Mouse (Mus musculus) limb, embryonic 15.5 days (tissue): ENCODE results near the gene Rabgap1. TPM values are rescaled to one million over a fixed set of nuclear protein-coding genes. Genes with fewer than 3 reads are reported as not detected.

Experiments used
- ATAC-seq: fragments of 200-750 bp; cut with Nextera tagmentation; 2 replicates; pipeline ENCODE4 v1.8.0; 2017; ENCODE audit warnings: low read depth, moderate TSS enrichment; ENCODE audit not compliant: insufficient number of reproducible peaks, low FRiP score, low TSS enrichment
- H3K27ac ChIP-seq: fragments of 300-500 bp; sonication (generic); 2 replicates; pipeline ENCODE4 v1.5.1; 2015; ENCODE audit warnings: moderate library complexity, mild to moderate bottlenecking, inconsistent platforms
- H3K27me3 ChIP-seq: fragments of 300-500 bp; sonication (generic); 2 replicates; pipeline ENCODE4 v1.6.1; 2015; ENCODE audit warnings: inconsistent platforms
- H3K36me3 ChIP-seq: fragments of 300-500 bp; sonication (generic); 2 replicates; pipeline ENCODE4 v1.6.1; 2015; ENCODE audit warnings: inconsistent platforms
- H3K4me1 ChIP-seq: fragments of 300-500 bp; sonication (generic); 2 replicates; pipeline ENCODE4 v1.6.1; 2015; ENCODE audit warnings: inconsistent platforms
- H3K4me2 ChIP-seq: fragments of 300-500 bp; sonication (generic); 2 replicates; pipeline ENCODE4 v1.6.1; 2015; ENCODE audit warnings: mild to moderate bottlenecking, inconsistent platforms
- H3K4me3 ChIP-seq: fragments of 300-500 bp; sonication (generic); 2 replicates; pipeline ENCODE4 v1.5.1; 2015; ENCODE audit warnings: mild to moderate bottlenecking, inconsistent platforms
- H3K9ac ChIP-seq: fragments of 300-500 bp; sonication (generic); 2 replicates; pipeline ENCODE4 v1.6.1; 2015; ENCODE audit warnings: inconsistent platforms
- H3K9me3 ChIP-seq: fragments of 300-500 bp; sonication (generic); 2 replicates; pipeline ENCODE4 v1.6.1; 2016; ENCODE audit warnings: inconsistent platforms
- WGBS: fragments of 180-500 bp; shearing (Covaris S2); methylation state at CpG from one replicate; pipeline ENCODE4 v1.1.7; 2015; 5-methylcytosine and 5-hydroxymethylcytosine counted together
- polyA plus RNA-seq: library from polyadenylated mRNA; unstranded; fragments of >200 nt; fragmentation: Nextera tagmentation; extraction: Ambion mirVana; gene quantifications from 2 replicates; pipeline ENCODE4 v1.2.1, GENCODE M21; 2015

The Rabgap1 gene
- polyA plus RNA-seq, 1 experiment from 2014 or later: 45.1 TPM

DNA sequence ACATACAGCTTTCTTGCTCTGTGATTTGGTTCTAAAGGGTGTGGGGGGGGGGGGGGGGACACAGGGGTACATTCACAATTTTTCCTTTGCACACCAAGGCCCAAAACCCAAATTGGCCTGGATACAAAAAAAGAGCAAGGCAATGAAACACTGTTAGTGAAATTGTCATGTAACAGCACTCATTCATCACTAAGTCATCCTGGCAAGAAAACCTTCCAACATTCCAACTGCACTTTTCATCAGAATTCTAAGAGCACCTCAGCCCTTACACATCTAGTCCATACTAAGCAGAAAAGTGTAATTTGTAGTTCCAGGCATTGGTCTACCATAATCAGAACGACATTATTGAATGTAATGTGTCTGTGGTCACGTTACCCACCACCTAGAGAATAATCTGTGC, 129.1 kb downstream of the Rabgap1 start:
- ATAC-seq: no peak
- 83% methylated on average over 2 of the region's 2 CpGs for WGBS
- H3K4me2 ChIP-seq: no peak overlapping the region
- no peak overlapping the region for H3K9ac ChIP-seq
- H3K27ac ChIP-seq: no peak overlapping the region
- H3K36me3 ChIP-seq: peaks cover 34% of the 10 kb centered on the region; the same call in 1 of the 2 replicates
- H3K4me1 ChIP-seq: no peaks in the 10 kb centered on the region
- no peak overlapping the region for H3K4me3 ChIP-seq
- no peaks in the 10 kb centered on the region for H3K27me3 ChIP-seq
- H3K9me3 ChIP-seq: no peaks in the 10 kb centered on the region

DNA sequence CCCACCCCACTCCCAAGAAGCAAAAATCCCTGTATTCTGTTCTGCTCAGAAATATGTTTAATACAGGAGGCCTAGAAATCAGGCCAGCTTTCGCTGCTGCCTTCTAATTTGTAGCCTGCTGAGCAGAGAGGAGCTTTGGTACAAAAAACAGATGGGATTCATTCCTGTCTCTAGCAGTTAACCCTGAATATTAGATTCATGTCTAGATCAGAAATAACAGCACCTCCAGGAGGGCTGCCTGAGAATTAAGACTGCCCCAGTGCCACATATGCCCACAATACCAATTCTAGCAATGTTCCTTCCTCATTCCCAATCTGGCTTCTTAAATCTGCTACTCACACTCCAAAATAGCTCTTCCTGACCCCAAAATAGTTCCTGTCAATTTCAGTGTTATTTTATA, 133.6 kb downstream of the Rabgap1 start:
- Histone ChIP-seq H3K4me2 (no peak overlapping the region), H3K9me3 (no peaks in the 10 kb centered on the region), H3K4me3 (no peak overlapping the region), H3K36me3 (0 out of 2 replicates have a peak, but pooled peaks cover 12% of the 10 kb centered on the region), H3K9ac (no peak overlapping the region), H3K4me1 (no peaks in the 10 kb centered on the region), H3K27ac (no peak overlapping the region), H3K27me3 (no peaks in the 10 kb centered on the region)
- no peak for ATAC-seq
- WGBS: 78% methylated on average over 1 of the region's 1 CpGs

DNA sequence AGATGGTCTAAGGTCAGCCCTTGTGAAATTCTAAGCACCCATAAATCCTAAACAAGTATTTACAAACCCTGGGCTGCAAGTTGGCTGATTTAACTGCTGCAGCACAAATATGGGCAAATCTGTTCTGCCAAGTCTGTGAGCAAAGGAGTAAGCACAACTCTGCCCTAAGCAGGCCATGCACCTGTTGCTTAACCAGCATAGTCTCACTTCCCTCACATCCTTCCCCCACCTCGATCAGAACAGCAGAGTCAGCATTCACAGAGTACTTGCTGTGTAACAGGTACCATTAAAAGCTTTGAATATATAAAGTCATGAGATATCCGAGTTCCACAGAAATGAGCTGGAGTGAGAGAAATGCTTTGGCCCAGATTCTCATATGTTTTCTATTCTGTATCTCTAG, 135.1 kb downstream of the Rabgap1 start:
- H3K9ac ChIP-seq: no peak overlapping the region
- no peaks in the 10 kb centered on the region for H3K4me1 ChIP-seq
- H3K36me3 ChIP-seq: 0 out of 2 replicates have a peak, but pooled peaks cover 9% of the 10 kb centered on the region
- H3K4me2 ChIP-seq: no peak overlapping the region
- no peak for ATAC-seq
- no peaks in the 10 kb centered on the region for H3K9me3 ChIP-seq
- no peaks in the 10 kb centered on the region for H3K27me3 ChIP-seq
- WGBS: 83% methylated on average over 2 of the region's 2 CpGs
- no peak overlapping the region for H3K27ac ChIP-seq
- H3K4me3 ChIP-seq: no peak overlapping the region

DNA sequence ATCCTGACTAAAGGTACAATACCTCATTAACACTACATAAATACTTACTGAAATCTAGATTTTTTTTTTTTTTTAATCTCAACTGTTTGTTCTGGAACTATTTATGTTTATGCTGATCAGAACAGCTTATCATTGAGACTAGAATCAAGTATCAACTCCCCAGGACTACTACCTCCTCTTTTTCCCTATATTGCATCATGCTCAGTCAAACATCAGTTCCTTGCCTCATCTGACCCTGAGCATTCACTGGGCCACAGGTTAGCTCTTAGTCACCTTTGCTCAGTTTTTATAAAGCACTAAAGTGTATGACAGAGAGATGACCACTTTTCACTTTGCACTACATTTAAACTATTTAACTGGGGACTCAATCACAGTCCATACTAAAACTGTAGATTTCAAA, 144.8 kb downstream of the Rabgap1 start:
- Histone ChIP-seq H3K4me3 (no peak overlapping the region), H3K4me1 (no peaks in the 10 kb centered on the region), H3K27me3 (no peaks in the 10 kb centered on the region), H3K4me2 (no peak overlapping the region), H3K27ac (no peak overlapping the region), H3K36me3 (peaks cover 7% of the 10 kb centered on the region), H3K9ac (no peak overlapping the region), H3K9me3 (no peaks in the 10 kb centered on the region)
- ATAC-seq: no peak

Other genes starting within 250 kb of the Rabgap1 start
- not detected in 2 replicates for gene Olfr366, start 231.7 kb upstream of the Rabgap1 start, polyA plus RNA-seq
- not detected in 2 replicates for gene Olfr368, start 116.8 kb upstream of the Rabgap1 start, polyA plus RNA-seq
- 38.5 TPM in 2 replicates for gene Pdcl, start 83.9 kb upstream of the Rabgap1 start, polyA plus RNA-seq
- gene Rc3h2, start 20.4 kb upstream of the Rabgap1 start, polyA plus RNA-seq: 12.1 and 14.1 TPM in 2 replicates
- 6.0 and 6.2 TPM in 2 replicates for gene Zbtb26, start 144 bp upstream of the Rabgap1 start, polyA plus RNA-seq
- 5.3 and 8.3 TPM in 2 replicates for gene Zbtb6, start 108 bp upstream of the Rabgap1 start, polyA plus RNA-seq
- 0.84 and 1.2 TPM in 2 replicates for gene Gpr21, start 73.1 kb downstream of the Rabgap1 start, polyA plus RNA-seq